Mouse (Mus musculus): ENCODE results near the gene Ctsa.
"Not testable (repeated sequence)": the region's sequence is repeated elsewhere in the genome, so short reads cannot be mapped to it uniquely, and the experiment has no call there.

Gene Ctsa

DNA sequence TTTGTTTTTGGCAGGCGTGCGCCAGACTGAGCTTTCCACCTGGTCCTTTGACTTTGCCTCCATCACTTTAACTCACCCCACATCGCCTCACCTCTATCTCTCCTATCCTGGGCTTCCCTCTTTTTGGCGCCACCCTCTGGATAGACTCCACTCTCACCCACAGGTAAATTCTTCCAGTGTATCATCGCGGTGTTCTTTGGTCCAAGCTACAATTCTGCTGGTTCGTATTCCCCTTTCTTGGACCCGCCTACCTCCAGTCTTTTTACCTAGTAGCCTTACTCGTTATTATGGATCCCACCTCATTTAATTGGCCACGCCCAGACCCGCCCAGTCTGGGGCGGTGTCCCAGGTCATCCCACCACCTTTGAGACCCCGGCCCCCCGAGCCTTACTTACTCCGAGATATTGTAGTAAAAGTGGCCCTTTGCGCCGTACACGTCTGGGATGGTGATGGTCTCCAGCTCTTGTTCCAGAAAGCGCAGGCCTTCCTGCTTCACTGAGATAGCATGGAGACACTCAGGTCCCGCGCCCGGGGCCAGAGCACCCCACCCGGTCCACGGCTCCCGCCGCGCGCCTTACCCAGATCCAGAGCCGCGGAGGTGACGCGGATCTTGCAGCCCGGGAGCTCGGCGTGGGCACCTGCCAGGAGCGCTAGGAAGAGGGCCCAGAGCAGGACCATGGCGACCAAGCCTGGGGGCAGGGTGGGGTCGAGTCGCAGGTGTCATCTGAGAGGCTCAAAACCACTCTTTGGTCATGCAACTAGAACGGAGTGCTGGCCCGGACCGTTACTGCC, 23.8 kb downstream of the Ctsa start:
- no peak for DNase-seq (ENCODE audit: low spot score)

DNA sequence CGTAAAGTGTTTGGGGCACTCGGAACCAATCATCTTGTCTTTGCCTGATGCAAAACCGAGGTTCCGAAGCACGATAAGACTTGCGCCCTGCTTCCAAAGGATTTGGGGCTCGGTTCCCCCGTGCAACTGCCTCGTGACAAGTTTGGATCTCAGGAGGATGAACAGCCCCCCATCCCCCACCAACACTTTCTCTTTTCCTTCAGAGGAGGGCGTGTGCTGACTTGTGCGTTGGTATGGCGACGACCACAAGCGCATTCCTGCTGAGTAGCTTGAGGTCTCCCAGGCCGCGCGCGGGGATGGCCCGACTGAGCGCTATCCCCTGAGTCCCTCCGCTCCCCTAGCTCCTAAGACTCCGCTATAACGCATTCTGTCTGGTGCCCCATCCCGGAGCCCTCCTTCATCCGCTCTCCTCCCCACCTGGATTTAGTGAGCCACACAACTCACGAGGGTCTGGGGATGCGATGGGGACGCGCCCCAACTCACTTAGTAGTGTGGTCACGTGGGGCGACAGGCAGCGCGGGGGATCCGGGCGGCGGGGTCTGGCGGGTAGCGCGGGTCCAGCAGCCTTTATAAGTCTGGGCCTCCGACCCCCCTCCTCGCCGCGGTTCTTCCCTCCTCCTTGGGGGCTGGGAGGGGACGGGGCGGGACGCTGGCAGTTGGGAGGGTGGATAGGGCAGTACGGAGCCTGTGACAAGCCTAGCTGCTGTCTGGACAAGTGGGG, 24.6 kb downstream of the Ctsa start, which contains the start of gene Pltp:
Gene Pltp, minus strand, starts transcription at position 611 of the 721 bp plus-strand sequence.
- DNase-seq (ENCODE audit: low spot score): peak; percentile 77

DNA sequence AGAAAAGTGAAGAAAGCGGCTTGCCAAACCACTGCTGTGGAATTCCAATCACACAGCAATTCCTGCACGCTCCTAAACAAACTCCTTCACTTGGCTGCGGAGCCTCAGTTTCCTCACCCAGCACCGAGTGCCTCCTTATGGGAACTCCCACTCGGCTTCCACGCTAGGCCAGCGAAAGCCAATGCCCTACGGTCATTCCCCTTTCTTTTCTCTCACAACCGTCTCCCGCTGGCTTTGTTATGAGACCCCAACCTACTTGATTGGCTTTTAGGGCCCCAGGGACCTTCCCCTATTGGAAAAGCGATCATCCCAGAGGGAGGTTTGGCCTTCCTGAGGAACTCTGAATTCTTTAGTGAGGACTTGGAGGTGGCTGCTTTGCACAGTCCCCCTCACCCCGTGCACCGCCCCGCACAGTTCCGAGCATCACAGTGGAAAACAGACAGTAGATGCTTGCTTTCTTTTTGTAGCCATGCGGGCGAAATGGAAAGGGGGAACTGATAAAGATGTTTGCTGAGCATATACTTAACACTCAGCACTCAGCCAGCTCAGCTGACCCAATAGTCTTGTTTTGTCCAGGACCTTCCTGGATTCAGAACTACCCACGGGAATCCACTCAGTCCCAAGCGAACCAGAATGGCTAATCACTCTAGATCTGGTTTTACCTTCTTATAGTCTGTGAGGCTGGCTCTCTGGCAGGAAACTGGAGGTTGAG, 25.3 kb downstream of the Ctsa start:
- no peak for DNase-seq (ENCODE audit: low spot score)

- no peak for DNase-seq (ENCODE audit: low spot score)
Observed at GRCm38 (mm10) chr2:164859155-164859554, 26.5 kb downstream of the Ctsa start.

DNA sequence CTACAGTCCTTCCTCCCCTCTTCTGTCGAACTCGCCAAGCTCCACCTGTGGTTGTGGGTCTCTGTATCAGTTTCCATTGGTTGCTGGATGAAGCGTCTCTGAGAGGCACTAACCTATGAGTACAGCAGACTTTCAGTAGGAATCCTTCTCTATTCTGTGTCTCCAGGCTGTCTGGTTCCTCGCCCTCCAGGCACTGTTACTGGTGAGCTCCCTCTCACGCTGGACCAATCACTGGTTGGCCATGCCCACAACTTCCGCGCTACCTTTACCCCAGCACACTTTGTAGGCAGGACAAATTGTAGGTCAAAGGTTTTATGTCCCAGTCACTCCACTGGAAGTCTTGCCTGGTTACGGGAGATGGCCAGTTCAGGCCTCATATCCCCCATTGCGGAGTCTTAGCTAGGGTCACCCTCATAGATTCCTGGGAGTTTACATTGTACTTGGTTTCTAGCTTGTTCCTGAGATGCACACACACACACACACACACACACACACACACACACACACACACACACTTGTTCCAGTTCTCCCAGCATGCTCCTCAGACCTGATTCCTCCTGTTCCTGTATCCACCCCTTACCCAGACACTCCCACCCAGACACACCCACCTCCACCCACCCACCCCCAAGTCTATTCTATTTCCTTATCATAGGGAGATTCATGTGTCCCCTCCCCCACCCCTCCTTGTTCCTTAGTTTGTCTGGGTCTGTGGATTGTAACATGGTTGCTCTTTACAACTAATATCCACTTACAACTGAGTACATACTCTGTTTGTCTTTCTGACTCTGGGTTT, 27.2 kb downstream of the Ctsa start:
- no peak for DNase-seq (ENCODE audit: low spot score)

- DNase-seq (ENCODE audit: low spot score): no peak
Observed at GRCm38 (mm10) chr2:164861094-164861493, 28.4 kb downstream of the Ctsa start.

DNA sequence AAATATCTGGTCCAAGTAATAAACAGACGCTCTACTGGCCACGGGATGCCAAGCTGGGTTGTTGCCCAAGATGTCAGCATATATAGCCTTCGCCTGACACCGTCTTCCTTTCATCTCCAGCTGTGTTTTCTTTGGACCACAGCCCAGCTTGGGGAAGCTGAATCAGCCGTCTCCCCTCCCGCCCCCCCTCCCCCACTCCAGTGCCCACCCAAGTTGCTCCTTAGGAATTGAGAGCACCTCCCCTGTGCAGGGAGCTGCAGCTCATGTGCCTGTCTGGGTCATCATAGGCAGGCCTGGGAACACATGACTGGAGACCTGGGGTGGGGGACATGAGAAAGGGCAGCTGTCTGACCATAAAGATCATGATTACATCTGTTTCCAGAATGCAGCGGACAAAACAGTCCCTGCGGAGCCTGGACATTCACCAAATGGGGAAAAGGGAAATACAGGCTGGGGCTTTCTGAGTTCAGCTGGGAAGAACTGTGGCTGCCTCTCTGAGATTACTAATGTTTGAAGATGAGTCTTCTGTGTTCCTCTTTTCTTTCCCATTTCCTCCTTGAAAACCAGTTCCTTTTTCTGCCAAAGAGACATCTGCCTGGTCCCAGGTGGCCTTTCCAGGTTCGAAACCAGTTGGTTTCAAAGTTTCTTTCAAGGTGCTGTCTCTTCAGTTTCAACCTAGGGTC, 29.6 kb downstream of the Ctsa start:
- peak; percentile 66 for DNase-seq (ENCODE audit: low spot score)

- DNase-seq (ENCODE audit: low spot score): not testable (repeated sequence)
Observed at GRCm38 (mm10) chr2:164863411-164863810, 30.7 kb downstream of the Ctsa start.

DNA sequence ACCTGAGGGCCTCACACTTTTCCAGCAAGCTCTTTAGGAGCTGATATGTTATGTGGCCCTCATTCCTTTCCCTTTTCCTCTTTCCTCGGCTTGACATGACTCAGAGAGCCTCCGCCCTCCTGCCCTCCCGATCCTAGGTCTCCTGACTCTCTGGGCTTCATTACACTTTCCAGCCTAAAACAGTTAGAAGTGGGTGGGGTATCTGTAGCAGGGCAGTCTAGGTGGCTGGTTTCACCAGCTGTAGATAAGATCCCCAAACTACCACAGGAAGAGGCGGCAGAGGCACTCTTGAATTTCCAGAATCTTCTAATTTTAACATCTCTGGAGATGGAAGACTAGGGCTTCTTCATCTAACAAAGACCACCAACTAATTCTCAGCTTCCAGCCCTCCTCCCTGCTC, 31.9 kb downstream of the Ctsa start:
- no peak for DNase-seq (ENCODE audit: low spot score)

DNA sequence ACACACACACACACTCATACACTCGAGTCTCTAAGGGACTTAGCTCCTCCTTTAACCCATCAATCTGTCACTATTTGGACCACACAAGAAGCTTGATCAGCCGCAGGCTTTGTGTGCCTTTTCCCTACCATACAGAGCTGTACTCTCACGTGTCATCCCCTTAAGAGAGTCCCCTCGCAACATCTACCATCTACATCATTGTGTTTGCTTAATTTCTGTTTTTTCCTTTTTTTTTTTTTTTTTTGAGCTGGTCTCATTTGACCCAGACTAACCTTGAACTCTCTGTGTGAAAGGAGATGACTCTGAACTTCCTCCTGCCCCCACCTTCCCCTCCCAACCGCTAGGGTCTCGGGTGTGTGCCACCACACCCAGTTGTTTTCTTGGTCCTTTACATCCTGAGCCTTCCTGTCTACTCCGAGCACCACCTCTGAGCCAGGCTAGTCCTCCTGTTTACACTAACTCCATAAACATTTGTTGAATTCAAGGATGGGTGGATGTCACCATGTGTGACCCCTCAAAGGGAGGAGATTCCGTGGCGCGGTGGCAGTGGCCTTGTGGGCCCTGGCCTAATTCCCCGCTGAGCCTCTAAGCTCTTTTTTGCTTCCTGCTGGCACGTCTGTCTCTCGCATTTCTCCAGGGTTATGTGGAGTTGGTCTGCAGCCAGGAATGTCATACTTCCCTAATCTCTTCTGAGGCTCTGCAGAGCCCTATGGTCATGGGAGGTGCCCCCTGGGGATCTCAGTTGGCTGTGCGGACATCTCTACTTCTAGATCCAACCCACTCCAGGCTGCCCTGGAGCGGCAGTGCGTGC, 34.3 kb downstream of the Ctsa start:
- DNase-seq (ENCODE audit: low spot score): peak; percentile 76

GRCm38 (mm10) chr2:164867566-164867965, 34.9 kb downstream of the Ctsa start:
- no peak for DNase-seq (ENCODE audit: low spot score)

DNA sequence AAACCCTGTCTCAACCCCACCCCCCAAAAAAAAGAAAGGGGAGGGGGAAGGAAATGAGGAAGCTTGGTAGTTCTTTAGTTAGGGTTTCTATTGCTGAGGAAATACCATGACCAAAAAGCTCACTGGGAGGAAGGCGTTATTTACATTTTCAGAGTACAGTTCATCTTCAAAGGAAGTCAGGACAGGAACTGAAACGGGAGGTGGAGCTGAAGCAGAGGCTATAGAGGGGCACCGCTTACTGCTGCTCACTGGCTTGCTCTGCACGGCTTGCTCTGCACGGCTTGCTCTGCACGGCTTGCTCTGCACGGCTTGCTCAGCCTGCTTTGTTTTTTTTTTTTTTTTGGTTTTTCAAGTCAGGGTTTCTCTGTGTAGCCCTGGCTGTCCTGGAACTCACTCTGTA, 35.8 kb downstream of the Ctsa start:
- DNase-seq (ENCODE audit: low spot score): no peak

DNA sequence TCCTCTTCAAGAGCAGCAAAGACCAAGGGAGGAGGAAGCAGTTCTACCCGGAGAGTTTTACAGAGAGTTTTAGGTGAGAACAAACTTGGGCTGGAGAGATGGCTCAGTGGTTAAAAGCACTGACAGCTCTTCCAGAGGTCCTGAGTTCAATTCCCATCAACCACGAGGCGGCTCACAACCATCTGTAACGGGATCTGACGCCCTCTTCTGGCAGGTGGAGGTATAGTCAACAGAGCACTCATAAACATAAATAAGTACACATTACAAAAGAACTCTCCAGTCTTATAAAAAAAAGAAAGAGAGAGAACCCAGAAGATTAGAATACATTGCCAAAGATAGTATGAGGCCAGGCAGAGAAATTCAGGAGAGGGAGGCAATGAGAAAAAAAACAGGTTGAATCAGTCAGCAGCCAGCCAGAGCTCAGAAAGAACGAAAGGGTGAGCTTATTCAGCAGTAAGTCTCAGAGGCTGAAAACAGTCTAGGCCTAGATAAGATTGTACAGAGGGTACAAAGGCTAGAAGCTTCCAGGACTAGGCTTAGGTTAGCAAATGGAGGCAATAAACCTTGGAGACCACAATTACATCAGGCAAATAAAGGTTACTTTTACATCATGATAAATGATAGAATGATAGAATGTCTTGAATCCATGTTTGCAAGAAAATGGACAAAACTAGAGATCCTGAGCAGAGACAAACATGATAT, 39.1 kb downstream of the Ctsa start:
- DNase-seq (ENCODE audit: low spot score): no peak

DNA sequence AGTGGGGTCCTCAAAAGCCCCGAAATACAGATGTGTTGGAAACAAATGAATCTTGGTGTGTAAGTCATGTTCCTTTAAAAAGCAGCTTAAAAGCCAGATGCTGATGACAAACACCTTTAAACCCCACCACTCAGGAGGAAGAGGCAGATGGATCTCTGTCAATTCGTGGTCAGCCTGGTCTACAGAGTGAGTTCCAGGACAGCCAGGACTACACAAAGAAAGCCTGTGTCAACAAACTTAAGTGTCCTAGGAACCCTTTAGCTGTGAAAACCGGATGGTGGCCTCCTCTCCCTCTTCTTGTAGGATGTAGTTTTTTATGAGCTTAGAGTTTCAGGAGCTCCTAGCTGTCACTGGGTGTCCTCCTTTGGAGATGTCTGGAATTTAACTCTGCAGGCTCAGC, 40.9 kb downstream of the Ctsa start:
- no peak for DNase-seq (ENCODE audit: low spot score)

GRCm38 (mm10) chr2:164874239-164874769, 41.6 kb downstream of the Ctsa start:
- DNase-seq (ENCODE audit: low spot score): no peak

- not testable (repeated sequence) for DNase-seq (ENCODE audit: low spot score)
Observed at GRCm38 (mm10) chr2:164875648-164876047, 43.0 kb downstream of the Ctsa start.

GRCm38 (mm10) chr2:164877376-164878215, 44.9 kb downstream of the Ctsa start:
- DNase-seq (ENCODE audit: low spot score): not testable (repeated sequence)

- peak; percentile 68 for DNase-seq (ENCODE audit: low spot score)
Observed at GRCm38 (mm10) chr2:164878509-164879227, 46.0 kb downstream of the Ctsa start.
